ENCODE assay signal across 11 mouse cellular contexts in the genomic region with DNA sequence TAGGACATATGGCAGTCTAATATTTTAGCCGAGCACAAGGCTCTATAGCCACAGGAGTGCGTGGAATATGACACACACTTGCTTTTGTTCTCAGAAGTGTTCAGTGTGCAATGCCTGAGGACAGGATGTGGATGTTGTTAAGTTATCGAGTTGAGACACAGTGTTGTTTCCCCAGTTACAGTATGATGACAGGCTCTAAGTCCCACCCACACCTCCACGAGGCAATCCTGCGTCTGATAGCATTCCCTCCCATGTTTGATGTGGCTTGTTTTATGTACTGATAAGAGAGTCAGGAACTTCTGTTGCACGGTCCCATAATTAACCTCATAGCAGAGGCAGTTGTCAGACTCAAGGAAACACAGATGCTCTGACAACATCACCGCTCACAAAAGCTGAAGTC.
DNase-seq lines count a peak whose midpoint lies in the region; ATAC-seq and TF ChIP-seq lines count a peak whose summit lies in the region.
"Had no signal": no experiment of that assay in that cellular context is flagged by ENCODE, and none has a peak within 500 bp of the region (broad histone marks: within the 10 kb centered on the region; RNA-seq: fewer than 3 reads in every experiment).

No protein-coding gene starts in this region.

- no peak overlapping the region for H3K4me2 ChIP-seq in kidney, postnatal 0 days (ENCODE audit: low read length)
- peak overlapping the region; percentile 36 for H3K4me2 ChIP-seq in liver, embryonic 13.5 days
- H3K4me2 ChIP-seq: embryonic facial prominence, embryonic 12.5 days had no signal

- TF ChIP-seq CTCF in kidney, postnatal 0 days (IDR thresholded peaks at IDR 0.05; ENCODE audit: low read depth) = no peak

- no peak for ATAC-seq in kidney, postnatal 0 days (replicated peaks; ENCODE audit: low FRiP score, low read depth)
- peak; percentile 98 for ATAC-seq in liver, embryonic 13.5 days (ENCODE audit: low read depth)

- peak; percentile 12 for DNase-seq in kidney, postnatal 0 days (ENCODE audit: low spot score)
- DNase-seq in kidney, postnatal 10 days = no peak
- peak; percentile 74 for DNase-seq in c-Kit-positive CD71-positive TER-119-negative erythroid progenitor cells, embryonic 14.5 days (ENCODE audit: low read depth)
- DNase-seq in liver, embryonic 13.5 days = peak; percentile 59
- peak; percentile 60 for DNase-seq in thymus, postnatal 0 days (ENCODE audit: low spot score)
- no peak for DNase-seq in layer of hippocampus, postnatal 10 days (ENCODE audit: low spot score in 2 of 2)
- DNase-seq in cerebellum, postnatal 25 days = no peak
- DNase-seq in cerebellum, adult 18-20 months = no peak
- DNase-seq: cerebellum, adult 2 months; kidney, adult 11 months had no signal

- no peak overlapping the region for H3K27ac ChIP-seq in kidney, postnatal 0 days
- peak overlapping the region; percentile 50; the same call in 1 of the 2 replicates for H3K27ac ChIP-seq in liver, embryonic 13.5 days
- H3K27ac ChIP-seq: embryonic facial prominence, embryonic 12.5 days had no signal

- H3K9ac ChIP-seq in kidney, postnatal 0 days (ENCODE audit: low read depth, low read length) = no peak overlapping the region
- H3K9ac ChIP-seq in liver, embryonic 13.5 days = no peak overlapping the region
- H3K9ac ChIP-seq: embryonic facial prominence, embryonic 12.5 days had no signal

- H3K9me3 ChIP-seq in kidney, postnatal 0 days (replicated peaks; ENCODE audit: low read length) = no peaks in the 10 kb centered on the region; the same call in 1 of the 2 replicates
- H3K9me3 ChIP-seq in liver, embryonic 13.5 days (replicated peaks) = no peaks in the 10 kb centered on the region
- H3K9me3 ChIP-seq: embryonic facial prominence, embryonic 12.5 days had no signal

- H3K4me3 ChIP-seq in kidney, postnatal 0 days (replicated peaks; ENCODE audit: low read depth, low read length) = no peak overlapping the region
- no peak overlapping the region for H3K4me3 ChIP-seq in liver, embryonic 13.5 days (replicated peaks)
- H3K4me3 ChIP-seq: embryonic facial prominence, embryonic 12.5 days had no signal

- 37% methylated on average over 7 of the region's 7 CpGs for WGBS in kidney, postnatal 0 days
- 11% methylated on average over 7 of the region's 7 CpGs for WGBS in liver, embryonic 13.5 days (ENCODE audit: insufficient replicate concordance)

- H3K4me1 ChIP-seq in kidney, postnatal 0 days (replicated peaks; ENCODE audit: insufficient read depth, low read length) = no peaks in the 10 kb centered on the region
- peaks cover 27% of the 10 kb centered on the region for H3K4me1 ChIP-seq in liver, embryonic 13.5 days (replicated peaks)
- H3K4me1 ChIP-seq: embryonic facial prominence, embryonic 12.5 days had no signal

- H3K36me3 ChIP-seq in kidney, postnatal 0 days (ENCODE audit: insufficient read depth, low read length) = no peaks in the 10 kb centered on the region
- no peaks in the 10 kb centered on the region for H3K36me3 ChIP-seq in liver, embryonic 13.5 days
- H3K36me3 ChIP-seq: embryonic facial prominence, embryonic 12.5 days had no signal

- H3K27me3 ChIP-seq in kidney, postnatal 0 days (ENCODE audit: insufficient read depth, low read length) = no peaks in the 10 kb centered on the region
- H3K27me3 ChIP-seq in liver, embryonic 13.5 days = no peaks in the 10 kb centered on the region
- H3K27me3 ChIP-seq: embryonic facial prominence, embryonic 12.5 days had no signal

Comparison
In these comparisons a context has a peak if more than half of its experiments do, and no peak if none do; other contexts are left out.
1. DNase-seq: peak in kidney, postnatal 0 days (single experiment), c-Kit-positive CD71-positive TER-119-negative erythroid progenitor cells, embryonic 14.5 days (single experiment), liver, embryonic 13.5 days (single experiment) and thymus, postnatal 0 days (single experiment); none in kidney, postnatal 10 days (single experiment), layer of hippocampus, postnatal 10 days (0 of 2), cerebellum, postnatal 25 days (0 of 2) and cerebellum, adult 18-20 months (0 of 2).